Mouse (Mus musculus): ENCODE data around the gene Apoh. TPM values are rescaled to one million over a fixed set of nuclear protein-coding genes. Genes with fewer than 3 reads are reported as not detected.

Gene Apoh
- polyA plus RNA-seq, 1 experiment: 0.82 TPM

DNA sequence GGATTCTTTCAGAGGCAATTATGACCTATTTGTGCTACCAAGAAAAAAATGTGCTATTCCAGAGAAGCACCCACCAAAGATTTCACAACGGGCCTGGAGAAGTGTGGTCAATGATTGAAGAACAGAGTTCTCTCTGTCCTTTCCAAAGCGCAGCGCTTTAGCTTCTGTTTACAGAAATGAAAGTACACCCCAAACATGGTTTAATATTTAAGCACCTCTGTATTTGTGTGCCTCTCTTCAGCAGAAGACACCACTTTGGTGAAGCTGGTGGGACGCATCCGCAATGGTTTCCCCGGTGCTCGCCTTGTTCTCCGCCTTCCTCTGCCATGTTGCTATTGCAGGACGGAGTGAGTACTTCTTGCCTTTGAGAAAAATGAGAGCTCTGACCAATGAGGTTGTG, 51.9 kb downstream of the Apoh start:
- Histone ChIP-seq H3K4me3 (replicated peaks; ENCODE audit: insufficient read depth, low read depth, low read length) (no peak overlapping the region), H3K4me1 (ENCODE audit: control insufficient read depth, insufficient read depth, low read length) (no peaks in the 10 kb centered on the region), H3K27ac (ENCODE audit: insufficient read depth, low read length) (no peak overlapping the region), H3K27me3 (ENCODE audit: control insufficient read depth, insufficient read depth, low read length) (no peaks in the 10 kb centered on the region)
- DNase-seq: no peak
- 94% methylated on average over 9 of the region's 9 CpGs for WGBS
- TF ChIP-seq POLR2A (IDR thresholded peaks at IDR 0.05; ENCODE audit: borderline replicate concordance, insufficient read depth, low read length) (no peak), CTCF (IDR thresholded peaks at IDR 0.05; ENCODE audit: borderline replicate concordance, insufficient read depth, low read depth, low read length) (no peak)

DNA sequence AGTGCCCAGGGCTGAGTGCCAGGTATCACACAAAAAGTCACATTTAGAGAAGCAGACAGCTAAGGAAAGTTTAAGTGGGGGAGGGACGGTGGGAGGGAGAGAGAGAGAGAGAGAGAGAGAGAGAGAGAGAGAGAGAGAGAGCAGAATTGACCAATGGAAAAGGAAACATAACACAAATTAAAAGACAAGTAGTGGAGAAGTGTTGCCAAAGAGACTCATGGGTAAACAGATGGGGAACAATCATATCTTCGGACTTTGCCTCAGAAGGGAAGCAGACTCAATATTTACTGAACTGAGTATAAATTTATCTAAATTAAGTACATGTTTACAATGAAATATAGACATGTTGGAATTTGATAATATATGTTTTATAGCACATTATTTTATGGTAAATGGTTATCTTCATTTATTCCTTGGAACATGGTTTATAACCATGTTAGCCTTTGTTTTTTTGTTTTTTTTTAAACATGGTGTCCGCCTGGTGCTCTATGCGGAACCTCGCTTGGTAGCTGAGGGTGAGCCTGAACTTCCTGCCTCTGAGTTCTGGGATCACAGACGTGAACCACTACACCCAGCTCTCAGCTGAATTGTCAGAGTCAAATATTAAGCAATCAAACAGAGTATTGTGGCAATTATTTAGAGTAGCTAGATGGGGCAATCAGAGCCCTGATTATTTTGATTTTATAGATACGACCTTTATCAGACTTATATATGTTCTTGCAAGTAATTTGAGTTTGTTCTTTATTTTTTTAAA, 53.1 kb downstream of the Apoh start:
- WGBS: 84% methylated on average over 7 of the region's 7 CpGs
- Histone ChIP-seq H3K27ac (ENCODE audit: insufficient read depth, low read length) (no peak overlapping the region), H3K4me3 (replicated peaks; ENCODE audit: insufficient read depth, low read depth, low read length) (no peak overlapping the region), H3K27me3 (ENCODE audit: control insufficient read depth, insufficient read depth, low read length) (no peaks in the 10 kb centered on the region), H3K4me1 (ENCODE audit: control insufficient read depth, insufficient read depth, low read length) (no peaks in the 10 kb centered on the region)
- DNase-seq: no peak
- no peak for TF ChIP-seq CTCF (IDR thresholded peaks at IDR 0.05; ENCODE audit: borderline replicate concordance, insufficient read depth, low read depth, low read length)
- TF ChIP-seq POLR2A (IDR thresholded peaks at IDR 0.05; ENCODE audit: borderline replicate concordance, insufficient read depth, low read length): no peak

DNA sequence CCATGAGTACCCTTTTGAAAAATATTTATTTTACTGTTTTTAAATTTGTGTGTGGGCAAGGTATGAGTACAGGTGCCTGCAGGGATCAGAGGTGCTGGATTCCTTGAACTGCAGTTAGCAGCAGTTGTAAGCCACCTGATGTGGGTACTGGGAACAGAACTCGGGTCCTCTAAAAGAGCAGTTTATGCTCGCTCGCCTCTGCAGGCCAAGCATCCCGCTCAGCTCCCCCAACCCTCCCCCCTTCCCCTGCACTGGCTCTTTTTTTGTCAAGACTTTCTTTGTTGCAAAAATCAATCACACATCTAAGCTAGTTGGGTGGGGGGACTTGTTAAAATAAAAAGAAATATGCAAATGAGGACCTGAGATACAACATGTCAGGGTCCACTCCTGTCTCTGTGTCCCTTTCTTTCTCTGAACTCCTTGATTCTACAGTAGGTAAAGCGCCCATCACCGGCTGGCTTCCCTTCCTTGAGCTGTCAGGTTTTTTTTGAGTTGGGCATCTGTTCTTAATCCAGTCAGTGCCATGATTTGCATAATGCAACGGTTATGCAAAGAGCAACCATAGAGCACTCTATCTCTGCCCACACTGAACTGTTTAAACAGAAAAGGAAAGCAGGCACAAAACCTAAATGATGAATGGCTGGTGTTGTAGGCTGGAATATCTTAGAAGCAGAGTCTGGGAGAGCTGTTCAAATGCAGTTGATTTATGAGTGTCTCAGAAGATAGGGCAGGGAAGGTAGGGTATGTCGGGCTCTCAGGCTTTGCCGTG, 66.9 kb downstream of the Apoh start:
- H3K4me3 ChIP-seq (replicated peaks; ENCODE audit: insufficient read depth, low read depth, low read length): no peak overlapping the region
- no peaks in the 10 kb centered on the region for H3K4me1 ChIP-seq (ENCODE audit: control insufficient read depth, insufficient read depth, low read length)
- TF ChIP-seq POLR2A (IDR thresholded peaks at IDR 0.05; ENCODE audit: borderline replicate concordance, insufficient read depth, low read length): no peak
- no peak for TF ChIP-seq CTCF (IDR thresholded peaks at IDR 0.05; ENCODE audit: borderline replicate concordance, insufficient read depth, low read depth, low read length)
- WGBS: 46% methylated on average over 9 of the region's 9 CpGs
- no peak overlapping the region for H3K27ac ChIP-seq (ENCODE audit: insufficient read depth, low read length)
- no peak for DNase-seq
- no peaks in the 10 kb centered on the region for H3K27me3 ChIP-seq (ENCODE audit: control insufficient read depth, insufficient read depth, low read length)

DNA sequence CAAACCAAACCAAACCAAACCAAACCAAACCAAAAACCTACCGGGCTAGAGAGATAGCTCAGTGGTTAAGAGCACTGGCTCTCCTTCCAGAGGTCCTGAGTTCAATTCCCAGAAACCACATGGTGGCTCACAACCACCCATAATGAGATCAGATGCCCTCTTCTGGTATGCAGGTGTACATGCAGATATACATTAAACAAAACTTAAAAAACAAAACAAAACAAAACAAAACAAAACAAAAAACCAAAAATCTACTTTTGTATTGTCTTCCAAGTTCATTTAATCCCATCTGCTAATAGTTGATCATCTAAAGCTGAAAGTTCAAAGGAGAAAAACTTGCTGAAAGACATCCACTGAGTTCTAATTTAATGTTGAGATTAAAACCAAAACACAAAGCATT, 73.2 kb downstream of the Apoh start:
- no peak for DNase-seq
- no peaks in the 10 kb centered on the region for H3K27me3 ChIP-seq (ENCODE audit: control insufficient read depth, insufficient read depth, low read length)
- no peak overlapping the region for H3K4me3 ChIP-seq (replicated peaks; ENCODE audit: insufficient read depth, low read depth, low read length)
- no peak overlapping the region for H3K27ac ChIP-seq (ENCODE audit: insufficient read depth, low read length)
- H3K4me1 ChIP-seq (ENCODE audit: control insufficient read depth, insufficient read depth, low read length): no peaks in the 10 kb centered on the region
- WGBS: 88% methylated on average over 1 of the region's 1 CpGs
- TF ChIP-seq CTCF (IDR thresholded peaks at IDR 0.05; ENCODE audit: borderline replicate concordance, insufficient read depth, low read depth, low read length): no peak
- no peak for TF ChIP-seq POLR2A (IDR thresholded peaks at IDR 0.05; ENCODE audit: borderline replicate concordance, insufficient read depth, low read length)

DNA sequence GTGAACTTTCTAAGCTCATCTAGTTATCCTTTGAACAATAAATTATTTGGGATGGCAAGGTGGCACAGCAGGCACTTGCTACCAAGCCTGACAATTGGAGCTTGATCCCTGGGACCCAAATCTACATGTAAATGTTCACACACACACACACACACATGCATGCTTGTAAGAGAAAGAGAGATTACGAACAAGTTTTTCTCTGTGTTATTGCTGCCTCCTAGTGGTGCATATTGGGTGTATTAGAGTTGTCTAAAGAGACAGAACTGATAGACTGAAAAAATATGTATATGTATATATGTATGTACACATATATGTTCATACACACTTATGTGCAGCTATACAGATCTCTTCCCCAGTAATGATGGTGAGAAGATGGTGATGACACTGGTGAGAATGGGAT, 75.4 kb downstream of the Apoh start:
- H3K27me3 ChIP-seq (ENCODE audit: control insufficient read depth, insufficient read depth, low read length): no peaks in the 10 kb centered on the region
- no peak overlapping the region for H3K27ac ChIP-seq (ENCODE audit: insufficient read depth, low read length)
- DNase-seq: no peak
- H3K4me3 ChIP-seq (replicated peaks; ENCODE audit: insufficient read depth, low read depth, low read length): no peak overlapping the region
- H3K4me1 ChIP-seq (ENCODE audit: control insufficient read depth, insufficient read depth, low read length): no peaks in the 10 kb centered on the region
- TF ChIP-seq POLR2A (IDR thresholded peaks at IDR 0.05; ENCODE audit: borderline replicate concordance, insufficient read depth, low read length): no peak
- no peak for TF ChIP-seq CTCF (IDR thresholded peaks at IDR 0.05; ENCODE audit: borderline replicate concordance, insufficient read depth, low read depth, low read length)
- WGBS: 26% methylated on average over 1 of the region's 1 CpGs

DNA sequence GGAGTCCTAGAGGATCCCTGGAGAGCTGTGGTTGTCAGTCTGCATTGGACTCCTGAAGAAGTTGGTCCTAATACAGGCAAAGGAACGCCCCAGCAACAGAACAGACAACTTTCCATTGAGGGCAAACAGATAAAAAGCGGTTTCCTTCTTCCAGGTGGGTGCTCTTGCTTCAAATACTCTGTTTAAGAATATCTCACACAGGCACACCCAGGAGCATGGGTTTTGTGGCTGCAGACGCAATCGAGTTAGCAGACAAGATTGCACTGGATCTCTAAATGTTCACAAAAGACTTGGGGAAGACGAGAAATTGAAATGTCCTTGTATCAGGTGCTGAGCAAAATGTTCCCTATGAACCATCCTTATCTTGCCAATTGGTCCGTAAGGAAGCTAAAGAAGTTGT, 76.1 kb downstream of the Apoh start:
- no peak for DNase-seq
- WGBS: 93% methylated on average over 6 of the region's 6 CpGs
- no peak for TF ChIP-seq POLR2A (IDR thresholded peaks at IDR 0.05; ENCODE audit: borderline replicate concordance, insufficient read depth, low read length)
- no peak for TF ChIP-seq CTCF (IDR thresholded peaks at IDR 0.05; ENCODE audit: borderline replicate concordance, insufficient read depth, low read depth, low read length)
- Histone ChIP-seq H3K4me3 (replicated peaks; ENCODE audit: insufficient read depth, low read depth, low read length) (no peak overlapping the region), H3K4me1 (ENCODE audit: control insufficient read depth, insufficient read depth, low read length) (peaks cover 3% of the 10 kb centered on the region; the same call in 1 of the 2 replicates), H3K27me3 (ENCODE audit: control insufficient read depth, insufficient read depth, low read length) (no peaks in the 10 kb centered on the region), H3K27ac (ENCODE audit: insufficient read depth, low read length) (no peak overlapping the region)

DNA sequence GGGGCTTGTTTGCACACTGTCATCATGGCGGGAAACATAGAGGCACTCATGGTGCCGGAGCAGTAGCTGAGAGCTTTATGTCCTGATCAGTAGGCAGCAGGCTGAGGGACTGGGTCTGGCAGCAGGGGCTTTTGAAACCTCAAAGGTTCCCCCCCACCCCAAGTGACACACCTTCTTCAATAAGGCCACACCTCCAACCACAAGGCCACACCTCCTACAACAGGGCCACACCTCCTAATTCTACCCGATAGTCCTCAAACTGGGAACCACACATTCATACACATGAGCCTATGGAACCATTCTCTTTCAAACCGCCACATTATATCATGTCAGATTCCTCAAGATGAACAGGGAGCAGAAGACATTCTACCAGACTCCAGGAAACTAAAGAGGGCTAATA, 77.6 kb downstream of the Apoh start:
- TF ChIP-seq POLR2A (IDR thresholded peaks at IDR 0.05; ENCODE audit: borderline replicate concordance, insufficient read depth, low read length) (no peak), CTCF (IDR thresholded peaks at IDR 0.05; ENCODE audit: borderline replicate concordance, insufficient read depth, low read depth, low read length) (no peak)
- H3K27me3 ChIP-seq (ENCODE audit: control insufficient read depth, insufficient read depth, low read length): no peaks in the 10 kb centered on the region
- peaks cover 3% of the 10 kb centered on the region; the same call in 1 of the 2 replicates for H3K4me1 ChIP-seq (ENCODE audit: control insufficient read depth, insufficient read depth, low read length)
- no peak overlapping the region for H3K4me3 ChIP-seq (replicated peaks; ENCODE audit: insufficient read depth, low read depth, low read length)
- H3K27ac ChIP-seq (ENCODE audit: insufficient read depth, low read length): no peak overlapping the region
- DNase-seq: no peak
- WGBS: 87% methylated on average over 4 of the region's 4 CpGs

DNA sequence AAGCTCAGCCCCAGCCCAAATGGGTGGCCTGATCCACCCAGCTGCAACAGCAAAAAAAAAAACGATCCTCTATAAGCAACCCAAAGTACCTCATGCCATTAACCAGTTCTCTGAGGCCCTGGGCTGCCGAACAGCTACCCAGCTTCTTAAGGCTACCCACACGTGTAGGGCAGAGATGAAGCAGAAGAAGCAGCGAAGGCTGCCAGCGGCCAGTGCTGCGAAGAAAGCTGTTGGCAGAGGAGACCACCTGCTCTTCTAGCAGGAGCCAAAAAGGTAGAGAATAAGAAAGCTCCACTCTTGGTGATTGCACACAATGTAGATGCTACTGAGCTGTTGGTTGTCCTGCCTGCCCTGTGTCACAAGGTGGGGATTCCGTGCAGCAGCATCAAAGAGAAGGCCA, 80.1 kb downstream of the Apoh start:
- 58% methylated on average over 7 of the region's 7 CpGs for WGBS
- Histone ChIP-seq H3K4me3 (replicated peaks; ENCODE audit: insufficient read depth, low read depth, low read length) (no peak overlapping the region), H3K27ac (ENCODE audit: insufficient read depth, low read length) (no peak overlapping the region), H3K4me1 (ENCODE audit: control insufficient read depth, insufficient read depth, low read length) (peaks cover 3% of the 10 kb centered on the region; the same call in 1 of the 2 replicates), H3K27me3 (ENCODE audit: control insufficient read depth, insufficient read depth, low read length) (no peaks in the 10 kb centered on the region)
- no peak for DNase-seq
- TF ChIP-seq POLR2A (IDR thresholded peaks at IDR 0.05; ENCODE audit: borderline replicate concordance, insufficient read depth, low read length) (no peak), CTCF (IDR thresholded peaks at IDR 0.05; ENCODE audit: borderline replicate concordance, insufficient read depth, low read depth, low read length) (no peak)
